Mouse (Mus musculus) ZHBTc4 (cell line): ENCODE results near the gene Ankrd65.

Source experiments
- DNase-seq: peaks from one replicate; pipeline ENCODE4 v3.0.0-alpha.2; 2011; ENCODE audit warnings: low read depth, low spot score

Gene Ankrd65

GRCm38 (mm10) chr4:155847591-155848352 is 57.5 kb downstream of the Ankrd65 start:
- peak; percentile 46 for DNase-seq

- DNase-seq: peak; percentile 31
Observed at GRCm38 (mm10) chr4:155848434-155849095, 58.3 kb downstream of the Ankrd65 start.
